Mouse (Mus musculus) brain, embryonic 14.5 days (tissue): Measurements from ENCODE around the gene Arhgef10l.

Experiments
- CTCF ChIP-seq: fragments of 200-500 bp; IDR thresholded peaks from 2 replicates; pipeline ENCODE4 v1.5.1; 2012; ENCODE audit warnings: inconsistent platforms, mild to moderate bottlenecking, moderate library complexity, borderline replicate concordance; ENCODE audit not compliant: insufficient read depth, insufficient read length; ENCODE audit errors: extremely low read depth
- POLR2A ChIP-seq: fragments of 200-500 bp; IDR thresholded peaks from 2 replicates; pipeline ENCODE4 v1.6.1; 2012; ENCODE audit warnings: mild to moderate bottlenecking, inconsistent platforms, borderline replicate concordance; ENCODE audit not compliant: poor library complexity, insufficient read depth, insufficient read length, severe bottlenecking; ENCODE audit errors: extremely low read depth

GRCm38 (mm10) chr4:140709111-140709510 lies 43.3 kb upstream of the Arhgef10l start:
- no peak for TF ChIP-seq CTCF
- TF ChIP-seq POLR2A = no peak
